Mouse (Mus musculus) NIH3T3 (cell line): ENCODE measurements around the gene Hspbap1.

ENCODE experiments used
- DNase-seq: peaks from one replicate; pipeline ENCODE4 v3.0.0-alpha.2; 2012; ENCODE audit warnings: low read depth

The Hspbap1 gene

GRCm38 (mm10) chr16:35769878-35770657 is at the start of gene Hspbap1:
TSS of gene Hspbap1 (plus strand) at chr16:35770375.
- peak; percentile 93 for DNase-seq

- DNase-seq: no peak
Observed at GRCm38 (mm10) chr16:35724561-35724960, 45.6 kb upstream of the Hspbap1 start.

GRCm38 (mm10) chr16:35726601-35727000 is 43.6 kb upstream of the Hspbap1 start:
- DNase-seq: no peak

- DNase-seq: no peak
Observed at GRCm38 (mm10) chr16:35729151-35729738, 40.9 kb upstream of the Hspbap1 start.

GRCm38 (mm10) chr16:35732096-35732495 is 38.1 kb upstream of the Hspbap1 start:
- no peak for DNase-seq

- peak; percentile 74 for DNase-seq
Observed at GRCm38 (mm10) chr16:35734038-35734437, 36.1 kb upstream of the Hspbap1 start.

GRCm38 (mm10) chr16:35738096-35738767 is 31.9 kb upstream of the Hspbap1 start:
- DNase-seq: no peak

- DNase-seq: no peak
Observed at GRCm38 (mm10) chr16:35739548-35739947, 30.6 kb upstream of the Hspbap1 start.

- DNase-seq: no peak
Observed at GRCm38 (mm10) chr16:35740357-35740756, 29.8 kb upstream of the Hspbap1 start.

- no peak for DNase-seq
Observed at GRCm38 (mm10) chr16:35740943-35741342, 29.2 kb upstream of the Hspbap1 start.

GRCm38 (mm10) chr16:35741621-35742020 is 28.6 kb upstream of the Hspbap1 start:
- no peak for DNase-seq

GRCm38 (mm10) chr16:35742251-35742937 is 27.8 kb upstream of the Hspbap1 start:
- DNase-seq: peak; percentile 11

- no peak for DNase-seq
Observed at GRCm38 (mm10) chr16:35747417-35748236, 22.5 kb upstream of the Hspbap1 start.

- DNase-seq: no peak
Observed at GRCm38 (mm10) chr16:35748237-35748603, 22.0 kb upstream of the Hspbap1 start.

GRCm38 (mm10) chr16:35749385-35749784 is 20.8 kb upstream of the Hspbap1 start:
- DNase-seq: no peak

GRCm38 (mm10) chr16:35751841-35752240 is 18.3 kb upstream of the Hspbap1 start:
- no peak for DNase-seq

- DNase-seq: no peak
Observed at GRCm38 (mm10) chr16:35753926-35754325, 16.2 kb upstream of the Hspbap1 start.

- no peak for DNase-seq
Observed at GRCm38 (mm10) chr16:35755502-35756334, 14.5 kb upstream of the Hspbap1 start.

- no peak for DNase-seq
Observed at GRCm38 (mm10) chr16:35756697-35757096, 13.5 kb upstream of the Hspbap1 start.

GRCm38 (mm10) chr16:35759401-35759800 is 10.8 kb upstream of the Hspbap1 start:
- no peak for DNase-seq
